Mouse (Mus musculus) liver, adult 2 months (tissue): Measurements from ENCODE around the gene Klri1. TPM values are rescaled to one million over a fixed set of nuclear protein-coding genes. Genes with fewer than 3 reads are reported as not detected.

Experiments
- DNase-seq: peaks from one replicate; pipeline ENCODE4 v3.0.0-alpha.2; 2011; ENCODE audit warnings: low read depth, low spot score; ENCODE audit errors: extremely low read depth
- H3K27ac ChIP-seq: fragments of 200-500 bp; replicated peaks from 2 replicates; pipeline ENCODE4 v1.5.1; 2012; ENCODE audit warnings: low read depth, mild to moderate bottlenecking, control low read depth, inconsistent platforms, low read length; ENCODE audit not compliant: insufficient read depth
- H3K27me3 ChIP-seq: fragments of 200-500 bp; 2 replicates; pipeline ENCODE4 v1.6.1; 2012; ENCODE audit warnings: mild to moderate bottlenecking, moderate library complexity, low read length, inconsistent platforms; ENCODE audit not compliant: control insufficient read depth, insufficient read depth
- H3K36me3 ChIP-seq: fragments of 200-500 bp; 2 replicates; pipeline ENCODE4 v1.6.1; 2012; ENCODE audit warnings: low read length, inconsistent platforms; ENCODE audit not compliant: control insufficient read depth, insufficient read depth
- H3K4me1 ChIP-seq: fragments of 200-500 bp; 2 replicates; pipeline ENCODE4 v1.6.1; 2011; ENCODE audit warnings: low read length; ENCODE audit not compliant: control insufficient read depth, insufficient read depth
- H3K4me3 ChIP-seq: fragments of 200-500 bp; 2 replicates; pipeline ENCODE4 v1.5.1; 2011; ENCODE audit warnings: low read depth, mild to moderate bottlenecking, control low read depth, low read length, moderate library complexity; ENCODE audit not compliant: insufficient read depth
- H3K79me2 ChIP-seq: fragments of 200-500 bp; 2 replicates; pipeline ENCODE4 v1.6.1; 2012; ENCODE audit warnings: inconsistent platforms, mild to moderate bottlenecking, low read length, moderate library complexity; ENCODE audit not compliant: control insufficient read depth, insufficient read depth
- H3K9ac ChIP-seq: fragments of 200-500 bp; 2 replicates; pipeline ENCODE4 v1.6.1; 2012; ENCODE audit warnings: low read depth, mild to moderate bottlenecking, control low read depth, inconsistent platforms, low read length
- CTCF ChIP-seq: fragments of 200-500 bp; IDR thresholded peaks from 2 replicates; pipeline ENCODE4 v1.5.1; 2011; ENCODE audit warnings: low read depth, low read length, control low read depth
- POLR2A ChIP-seq: fragments of 200-500 bp; IDR thresholded peaks from 2 replicates; pipeline ENCODE4 v1.6.1; 2011; ENCODE audit warnings: low read length, control low read depth; ENCODE audit not compliant: insufficient read depth; ENCODE audit errors: extremely low read depth
- WGBS: fragments of 180-500 bp; shearing (Covaris S2); methylation state at CpG from one replicate; pipeline ENCODE4 v1.1.7; 2018; 5-methylcytosine and 5-hydroxymethylcytosine counted together
- polyA plus RNA-seq: library from polyadenylated mRNA; depleted of rRNA; stranded (reverse); fragments of >200 nt; gene quantifications from 2 replicates; pipeline ENCODE4 v1.2.3, GENCODE M21; 2012; rRNA removed
- total RNA-seq: library from RNA; depleted of rRNA; stranded (reverse); fragments of >200 nt; gene quantifications from 2 replicates; pipeline ENCODE4 v1.2.3, GENCODE M21; 2014; rRNA removed

Klri1 gene
- total RNA-seq (0.28 TPM in 1 of 2 replicates, not detected in the other), polyA plus RNA-seq (not detected in 2 replicates)

- no peak for DNase-seq
- TF ChIP-seq CTCF (no peak), POLR2A (no peak)
- Histone ChIP-seq H3K27ac (no peak within 1 kb of the TSS), H3K4me1 (no peaks in the 10 kb centered on the region), H3K79me2 (no peaks in the 10 kb centered on the region), H3K27me3 (no peaks in the 10 kb centered on the region), H3K9ac (no peak within 1 kb of the TSS), H3K36me3 (no peaks in the 10 kb centered on the region), H3K4me3 (no peak within 1 kb of the TSS)
- 86% methylated on average over 4 of the region's 4 CpGs for WGBS
These were observed at the start of gene Klri1 for GRCm38 (mm10) chr6:129717032-129717431. Gene Klri1, minus strand, starts transcription at chr6:129717132.

GRCm38 (mm10) chr6:129747654-129748032 is 30.7 kb upstream of the Klri1 start:
- Histone ChIP-seq H3K4me1 (no peaks in the 10 kb centered on the region), H3K9ac (no peak overlapping the region), H3K4me3 (no peak overlapping the region), H3K27me3 (no peaks in the 10 kb centered on the region), H3K36me3 (no peaks in the 10 kb centered on the region), H3K79me2 (no peaks in the 10 kb centered on the region), H3K27ac (no peak overlapping the region)
- DNase-seq: no peak
- 68% methylated on average over 3 of the region's 3 CpGs for WGBS
- no peak for TF ChIP-seq POLR2A
- TF ChIP-seq CTCF: no peak

GRCm38 (mm10) chr6:129747016-129747653 is 30.2 kb upstream of the Klri1 start:
- H3K27ac ChIP-seq: no peak overlapping the region
- no peaks in the 10 kb centered on the region for H3K36me3 ChIP-seq
- H3K27me3 ChIP-seq: no peaks in the 10 kb centered on the region
- no peaks in the 10 kb centered on the region for H3K4me1 ChIP-seq
- TF ChIP-seq CTCF (no peak), POLR2A (no peak)
- H3K79me2 ChIP-seq: no peaks in the 10 kb centered on the region
- 71% methylated on average over 4 of the region's 4 CpGs for WGBS
- H3K9ac ChIP-seq: no peak overlapping the region
- DNase-seq: peak; percentile 13
- H3K4me3 ChIP-seq: no peak overlapping the region

GRCm38 (mm10) chr6:129746151-129746550 is 29.2 kb upstream of the Klri1 start:
- TF ChIP-seq CTCF: no peak
- TF ChIP-seq POLR2A: no peak
- DNase-seq: no peak
- Histone ChIP-seq H3K9ac (no peak overlapping the region), H3K4me3 (no peak overlapping the region), H3K27ac (no peak overlapping the region), H3K36me3 (no peaks in the 10 kb centered on the region), H3K4me1 (no peaks in the 10 kb centered on the region), H3K27me3 (no peaks in the 10 kb centered on the region), H3K79me2 (no peaks in the 10 kb centered on the region)
- WGBS: 48% methylated on average over 3 of the region's 3 CpGs

- no peak for DNase-seq
- no peak within 1 kb of the TSS for H3K9ac ChIP-seq
- 49% methylated on average over 2 of the region's 2 CpGs for WGBS
- no peak within 1 kb of the TSS for H3K27ac ChIP-seq
- TF ChIP-seq POLR2A (no peak), CTCF (no peak)
- H3K36me3 ChIP-seq: no peaks in the 10 kb centered on the region
- no peaks in the 10 kb centered on the region for H3K4me1 ChIP-seq
- H3K79me2 ChIP-seq: no peaks in the 10 kb centered on the region
- H3K27me3 ChIP-seq: no peaks in the 10 kb centered on the region
- no peak within 1 kb of the TSS for H3K4me3 ChIP-seq
These were observed 23.3 kb upstream of the Klri1 start, which contains the start of gene Klri2 for GRCm38 (mm10) chr6:129740069-129740721. Gene Klri2, minus strand, starts transcription at chr6:129740484.

GRCm38 (mm10) chr6:129736414-129736813 is 19.5 kb upstream of the Klri1 start:
- no peak overlapping the region for H3K9ac ChIP-seq
- TF ChIP-seq CTCF: no peak
- TF ChIP-seq POLR2A: no peak
- H3K27ac ChIP-seq: no peak overlapping the region
- no peaks in the 10 kb centered on the region for H3K36me3 ChIP-seq
- no peak overlapping the region for H3K4me3 ChIP-seq
- H3K79me2 ChIP-seq: no peaks in the 10 kb centered on the region
- no peak for DNase-seq
- no peaks in the 10 kb centered on the region for H3K4me1 ChIP-seq
- H3K27me3 ChIP-seq: no peaks in the 10 kb centered on the region
